Mouse (Mus musculus) forebrain, embryonic 13.5 days (tissue): ENCODE measurements at regions not wholly inside any gene's neighbourhood (a gene's known extent, or its start where the extent isn't known, plus 50 kb on each side); places are given as distances from the start of the nearest gene placed in this dataset.
A peak's percentile ranks its signal among the peaks of the same experiment; 100 is the strongest.

Source experiments
- ATAC-seq: fragments of 200-750 bp; cut with Nextera tagmentation; 2 replicates; pipeline ENCODE4 v1.8.0; 2017
- H3K27ac ChIP-seq: fragments of 300-500 bp; sonication (generic); 2 replicates; pipeline ENCODE4 v1.5.1; 2015; ENCODE audit warnings: inconsistent platforms, mild to moderate bottlenecking, moderate library complexity
- H3K27me3 ChIP-seq: fragments of 300-500 bp; sonication (generic); 2 replicates; pipeline ENCODE4 v1.6.1; 2015; ENCODE audit warnings: mild to moderate bottlenecking, inconsistent platforms
- H3K36me3 ChIP-seq: fragments of 300-500 bp; sonication (generic); 2 replicates; pipeline ENCODE4 v1.6.1; 2015; ENCODE audit warnings: mild to moderate bottlenecking, inconsistent platforms; ENCODE audit not compliant: poor library complexity, severe bottlenecking
- H3K4me1 ChIP-seq: fragments of 300-500 bp; sonication (generic); 2 replicates; pipeline ENCODE4 v1.6.1; 2015; ENCODE audit warnings: inconsistent platforms
- H3K4me2 ChIP-seq: fragments of 300-500 bp; sonication (generic); 2 replicates; pipeline ENCODE4 v1.6.1; 2015; ENCODE audit warnings: inconsistent platforms, mild to moderate bottlenecking, moderate library complexity
- H3K4me3 ChIP-seq: fragments of 300-500 bp; sonication (generic); 2 replicates; pipeline ENCODE4 v1.5.1; 2015; ENCODE audit warnings: mild to moderate bottlenecking, inconsistent platforms
- H3K9ac ChIP-seq: fragments of 300-500 bp; sonication (generic); 2 replicates; pipeline ENCODE4 v1.6.1; 2015; ENCODE audit warnings: mild to moderate bottlenecking, inconsistent platforms
- H3K9me3 ChIP-seq: fragments of 300-500 bp; sonication (generic); replicated peaks from 2 replicates; pipeline ENCODE4 v1.6.1; 2016; ENCODE audit warnings: inconsistent platforms
- WGBS: fragments of 180-500 bp; shearing (Covaris S2); methylation state at CpG from one replicate; pipeline ENCODE4 v1.1.7; 2015; 5-methylcytosine and 5-hydroxymethylcytosine counted together

GRCm38 (mm10) chr11:105538421-105539210, 51.2 kb upstream of the Tanc2 start:
- no peak for ATAC-seq
- H3K27me3 ChIP-seq, result no peaks in the 10 kb centered on the region
- no peaks in the 10 kb centered on the region for H3K9me3 ChIP-seq
- no peak overlapping the region for H3K4me2 ChIP-seq
- no peaks in the 10 kb centered on the region for H3K36me3 ChIP-seq
- H3K4me3 ChIP-seq, result no peak overlapping the region
- no peak overlapping the region for H3K9ac ChIP-seq
- 86% methylated on average over 7 of the region's 7 CpGs for WGBS
- H3K4me1 ChIP-seq, result no peaks in the 10 kb centered on the region
- no peak overlapping the region for H3K27ac ChIP-seq

GRCm38 (mm10) chr11:105532616-105533015, 57.2 kb upstream of the Tanc2 start:
- no peaks in the 10 kb centered on the region for H3K36me3 ChIP-seq
- WGBS, result 89% methylated on average over 5 of the region's 5 CpGs
- no peak for ATAC-seq
- no peak overlapping the region for H3K27ac ChIP-seq
- no peaks in the 10 kb centered on the region for H3K27me3 ChIP-seq
- H3K4me1 ChIP-seq, result no peaks in the 10 kb centered on the region
- H3K9ac ChIP-seq, result no peak overlapping the region
- no peaks in the 10 kb centered on the region for H3K9me3 ChIP-seq
- no peak overlapping the region for H3K4me3 ChIP-seq
- no peak overlapping the region for H3K4me2 ChIP-seq

GRCm38 (mm10) chr11:105530711-105531157, 59.1 kb upstream of the Tanc2 start:
- Histone ChIP-seq H3K4me3 (no peak overlapping the region), H3K4me1 (peaks cover 2% of the 10 kb centered on the region; the same call in 1 of the 2 replicates), H3K4me2 (no peak overlapping the region), H3K9ac (no peak overlapping the region), H3K36me3 (no peaks in the 10 kb centered on the region), H3K27ac (no peak overlapping the region), H3K27me3 (no peaks in the 10 kb centered on the region), H3K9me3 (no peaks in the 10 kb centered on the region)
- ATAC-seq, result no peak
- WGBS, result 82% methylated on average over 10 of the region's 10 CpGs

- Histone ChIP-seq H3K36me3 (no peaks in the 10 kb centered on the region), H3K9ac (no peak overlapping the region), H3K4me1 (peaks cover 20% of the 10 kb centered on the region), H3K27ac (no peak overlapping the region), H3K27me3 (no peaks in the 10 kb centered on the region), H3K4me3 (no peak overlapping the region), H3K4me2 (no peak overlapping the region), H3K9me3 (no peaks in the 10 kb centered on the region)
- 88% methylated on average over 4 of the region's 4 CpGs for WGBS
- no peak for ATAC-seq
Measured at GRCm38 (mm10) chr11:105526066-105526465, 63.7 kb upstream of the Tanc2 start.

GRCm38 (mm10) chr11:105525608-105526007, 64.2 kb upstream of the Tanc2 start:
- H3K9me3 ChIP-seq, result no peaks in the 10 kb centered on the region
- ATAC-seq, result no peak
- H3K27ac ChIP-seq, result no peak overlapping the region
- no peaks in the 10 kb centered on the region for H3K27me3 ChIP-seq
- no peak overlapping the region for H3K9ac ChIP-seq
- WGBS, result 65% methylated on average over 5 of the region's 5 CpGs
- H3K4me3 ChIP-seq, result no peak overlapping the region
- H3K36me3 ChIP-seq, result no peaks in the 10 kb centered on the region
- no peak overlapping the region for H3K4me2 ChIP-seq
- peaks cover 20% of the 10 kb centered on the region for H3K4me1 ChIP-seq

- no peak overlapping the region for H3K27ac ChIP-seq
- 49% methylated on average over 8 of the region's 8 CpGs for WGBS
Measured at GRCm38 (mm10) chr11:105524400-105524799, 65.4 kb upstream of the Tanc2 start.

GRCm38 (mm10) chr11:105523765-105524164, 66.0 kb upstream of the Tanc2 start:
- ATAC-seq, result no peak
- 44% methylated on average over 8 of the region's 8 CpGs for WGBS
- Histone ChIP-seq H3K27ac (no peak overlapping the region), H3K27me3 (no peaks in the 10 kb centered on the region), H3K4me2 (no peak overlapping the region), H3K4me3 (no peak overlapping the region), H3K9ac (no peak overlapping the region), H3K36me3 (no peaks in the 10 kb centered on the region), H3K9me3 (no peaks in the 10 kb centered on the region), H3K4me1 (peaks cover 20% of the 10 kb centered on the region)

More at GRCm38 (mm10) chr11:105524400-105524799, 65.4 kb upstream of the Tanc2 start:
- Histone ChIP-seq H3K4me1 (peaks cover 20% of the 10 kb centered on the region), H3K27me3 (no peaks in the 10 kb centered on the region), H3K9ac (no peak overlapping the region), H3K4me3 (no peak overlapping the region), H3K4me2 (no peak overlapping the region), H3K36me3 (no peaks in the 10 kb centered on the region), H3K9me3 (no peaks in the 10 kb centered on the region)
- no peak for ATAC-seq

- Histone ChIP-seq H3K4me1 (peaks cover 16% of the 10 kb centered on the region), H3K36me3 (no peaks in the 10 kb centered on the region), H3K4me2 (no peak overlapping the region), H3K4me3 (no peak overlapping the region), H3K9ac (no peak overlapping the region), H3K9me3 (no peaks in the 10 kb centered on the region), H3K27ac (no peak overlapping the region), H3K27me3 (no peaks in the 10 kb centered on the region)
- ATAC-seq, result no peak
- 92% methylated on average over 3 of the region's 3 CpGs for WGBS
Measured at GRCm38 (mm10) chr11:105520398-105520797, 63.9 kb upstream of the March10 start.

GRCm38 (mm10) chr11:105513275-105513674, 56.7 kb upstream of the March10 start:
- Histone ChIP-seq H3K4me1 (peaks cover 25% of the 10 kb centered on the region), H3K9me3 (no peaks in the 10 kb centered on the region), H3K9ac (no peak overlapping the region), H3K27me3 (no peaks in the 10 kb centered on the region), H3K4me3 (no peak overlapping the region), H3K36me3 (no peaks in the 10 kb centered on the region), H3K27ac (no peak overlapping the region), H3K4me2 (no peak overlapping the region)
- WGBS, result 89% methylated on average over 10 of the region's 10 CpGs
- no peak for ATAC-seq

- H3K4me2 ChIP-seq, result no peak overlapping the region
- 77% methylated on average over 4 of the region's 4 CpGs for WGBS
Measured at GRCm38 (mm10) chr11:105510626-105511025, 54.1 kb upstream of the March10 start.

GRCm38 (mm10) chr11:105510056-105510455, 53.5 kb upstream of the March10 start:
- Histone ChIP-seq H3K4me1 (peaks cover 47% of the 10 kb centered on the region), H3K27ac (no peak overlapping the region; the same call in 1 of the 2 replicates), H3K36me3 (no peaks in the 10 kb centered on the region), H3K9me3 (no peaks in the 10 kb centered on the region), H3K4me2 (no peak overlapping the region), H3K27me3 (no peaks in the 10 kb centered on the region), H3K4me3 (no peak overlapping the region), H3K9ac (no peak overlapping the region)
- ATAC-seq, result no peak
- 79% methylated on average over 7 of the region's 7 CpGs for WGBS

More at GRCm38 (mm10) chr11:105510626-105511025, 54.1 kb upstream of the March10 start:
- no peaks in the 10 kb centered on the region for H3K36me3 ChIP-seq
- H3K4me1 ChIP-seq, result peaks cover 47% of the 10 kb centered on the region
- no peaks in the 10 kb centered on the region for H3K9me3 ChIP-seq
- no peaks in the 10 kb centered on the region for H3K27me3 ChIP-seq
- no peak overlapping the region for H3K4me3 ChIP-seq
- H3K9ac ChIP-seq, result no peak overlapping the region
- H3K27ac ChIP-seq, result no peak overlapping the region
- ATAC-seq, result no peak

- Histone ChIP-seq H3K27me3 (no peaks in the 10 kb centered on the region), H3K4me1 (peaks cover 47% of the 10 kb centered on the region), H3K36me3 (no peaks in the 10 kb centered on the region), H3K4me2 (peak overlapping the region; percentile 49), H3K9me3 (no peaks in the 10 kb centered on the region), H3K27ac (peak overlapping the region; percentile 94), H3K4me3 (no peak overlapping the region), H3K9ac (0 out of 2 replicates have a peak overlapping the region, but pooled peaks have one; percentile 34)
- 51% methylated on average over 7 of the region's 7 CpGs for WGBS
- ATAC-seq, result peak; percentile 39; the same call in 1 of the 2 replicates
Measured at GRCm38 (mm10) chr11:105508660-105509038, 52.1 kb upstream of the March10 start.
